Mouse (Mus musculus) olfactory bulb, adult 2 months (tissue): ENCODE measurements around the gene Pjvk.
"Not testable (repeated sequence)": the region's sequence is repeated elsewhere in the genome, so short reads cannot be mapped to it uniquely, and the experiment has no call there.

Experiments
- CTCF ChIP-seq: fragments of 200-500 bp; IDR thresholded peaks from 2 replicates; pipeline ENCODE4 v1.5.1; 2012; ENCODE audit warnings: low read depth, mild to moderate bottlenecking, low read length, moderate library complexity; ENCODE audit not compliant: insufficient read depth
- POLR2A ChIP-seq: fragments of 200-500 bp; IDR thresholded peaks from 2 replicates; pipeline ENCODE4 v1.6.1; 2012; ENCODE audit warnings: mild to moderate bottlenecking, low read depth, low read length, moderate library complexity; ENCODE audit not compliant: insufficient read depth

DNA sequence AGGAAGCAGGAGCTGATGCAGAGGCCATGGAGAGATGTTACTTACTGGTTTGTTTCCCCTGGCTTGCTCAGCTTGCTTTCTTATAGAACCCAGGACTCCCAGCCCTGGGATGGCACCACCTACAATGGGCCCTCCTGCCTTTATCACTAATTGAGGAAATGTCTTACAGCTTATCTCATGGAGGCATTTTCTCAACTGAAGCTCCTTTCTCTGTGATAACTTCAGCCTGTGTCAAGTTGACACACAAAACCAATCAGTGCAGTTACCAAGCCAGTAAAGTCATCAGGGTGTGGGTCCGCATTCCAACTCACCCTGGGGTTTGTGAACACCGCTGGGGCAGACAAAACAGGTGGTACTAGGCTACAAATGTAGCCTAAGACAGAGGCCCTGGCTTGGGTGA lies 26.0 kb upstream of the Pjvk start:
- TF ChIP-seq POLR2A, CTCF: not testable (repeated sequence)
